Mouse (Mus musculus) layer of hippocampus, adult 11-12 months (tissue): Measurements from ENCODE around the gene Rnf220.
"Not testable (repeated sequence)": the region's sequence is repeated elsewhere in the genome, so short reads cannot be mapped to it uniquely, and the experiment has no call there.

Source experiments
- DNase-seq: peaks from one replicate; pipeline ENCODE4 v3.0.0; 2022; ENCODE audit warnings: low spot score

Rnf220 gene

GRCm38 (mm10) chr4:117267831-117268437 lies 228.9 kb downstream of the Rnf220 start:
- no peak for DNase-seq

GRCm38 (mm10) chr4:117267284-117267683 lies 229.6 kb downstream of the Rnf220 start:
- DNase-seq, result peak; percentile 90

GRCm38 (mm10) chr4:117262987-117263386 lies 233.9 kb downstream of the Rnf220 start:
- DNase-seq, result no peak

- DNase-seq, result no peak
Measured at GRCm38 (mm10) chr4:117262101-117262913, 234.5 kb downstream of the Rnf220 start.

GRCm38 (mm10) chr4:117261222-117261621 lies 235.6 kb downstream of the Rnf220 start:
- DNase-seq, result no peak

- not testable (repeated sequence) for DNase-seq
Measured at GRCm38 (mm10) chr4:117259909-117260308, 236.9 kb downstream of the Rnf220 start.

- no peak for DNase-seq
Measured at GRCm38 (mm10) chr4:117254672-117255071, 242.2 kb downstream of the Rnf220 start.

- DNase-seq, result no peak
Measured at GRCm38 (mm10) chr4:117254017-117254627, 242.7 kb downstream of the Rnf220 start.

GRCm38 (mm10) chr4:117253218-117254016 lies 243.4 kb downstream of the Rnf220 start:
- DNase-seq, result no peak

GRCm38 (mm10) chr4:117252755-117253154 lies 244.1 kb downstream of the Rnf220 start:
- DNase-seq, result no peak

GRCm38 (mm10) chr4:117252351-117252750 lies 244.5 kb downstream of the Rnf220 start:
- DNase-seq, result no peak

- DNase-seq, result peak; percentile 80
Measured at GRCm38 (mm10) chr4:117251801-117252316, 245.0 kb downstream of the Rnf220 start, which contains the start of the genes Tmem53 and Armh1. TSS of gene Tmem53 (plus strand) at chr4:117251951. TSS of gene Armh1 (minus strand) at chr4:117252125.

- DNase-seq, result no peak
Measured at GRCm38 (mm10) chr4:117250982-117251381, 245.9 kb downstream of the Rnf220 start.

GRCm38 (mm10) chr4:117240867-117241266 lies 256.0 kb downstream of the Rnf220 start:
- no peak for DNase-seq

GRCm38 (mm10) chr4:117239153-117239552 lies 257.7 kb downstream of the Rnf220 start:
- no peak for DNase-seq

- DNase-seq, result no peak
Measured at GRCm38 (mm10) chr4:117235822-117236221, 261.0 kb downstream of the Rnf220 start.

- no peak for DNase-seq
Measured at GRCm38 (mm10) chr4:117234166-117234741, 262.6 kb downstream of the Rnf220 start.

- DNase-seq, result no peak
Measured at GRCm38 (mm10) chr4:117231208-117231607, 265.6 kb downstream of the Rnf220 start.

- no peak for DNase-seq
Measured at GRCm38 (mm10) chr4:117230331-117230730, 266.5 kb downstream of the Rnf220 start.

- no peak for DNase-seq
Measured at GRCm38 (mm10) chr4:117229590-117229989, 267.3 kb downstream of the Rnf220 start.

- DNase-seq, result no peak
Measured at GRCm38 (mm10) chr4:117225250-117225649, 271.6 kb downstream of the Rnf220 start.
